Mouse (Mus musculus) urinary bladder, postnatal 14 days (tissue): ENCODE results near the gene Sash1.

ENCODE experiments used
- DNase-seq: peaks from one replicate; pipeline ENCODE4 v3.0.0; 2021; ENCODE audit warnings: low spot score

The Sash1 gene

GRCm38 (mm10) chr10:8851625-8852024, 34.2 kb downstream of the Sash1 start:
- DNase-seq = no peak

- no peak for DNase-seq
These were observed 37.9 kb downstream of the Sash1 start for GRCm38 (mm10) chr10:8847974-8848373.

- DNase-seq = no peak
These were observed 39.6 kb downstream of the Sash1 start for GRCm38 (mm10) chr10:8846258-8846657.

GRCm38 (mm10) chr10:8845230-8845770, 40.6 kb downstream of the Sash1 start:
- DNase-seq = no peak

GRCm38 (mm10) chr10:8839956-8840355, 45.9 kb downstream of the Sash1 start:
- no peak for DNase-seq

GRCm38 (mm10) chr10:8833816-8834464, 51.9 kb downstream of the Sash1 start:
- peak; percentile 20 for DNase-seq

GRCm38 (mm10) chr10:8826303-8826702, 59.6 kb downstream of the Sash1 start:
- no peak for DNase-seq

- no peak for DNase-seq
These were observed 60.0 kb downstream of the Sash1 start for GRCm38 (mm10) chr10:8825874-8826273.

- no peak for DNase-seq
These were observed 67.8 kb downstream of the Sash1 start for GRCm38 (mm10) chr10:8818066-8818465.

GRCm38 (mm10) chr10:8813984-8814578, 71.8 kb downstream of the Sash1 start:
- DNase-seq = no peak

- DNase-seq = no peak
These were observed 72.6 kb downstream of the Sash1 start for GRCm38 (mm10) chr10:8813259-8813658.

GRCm38 (mm10) chr10:8812807-8813206, 73.1 kb downstream of the Sash1 start:
- DNase-seq = no peak

- no peak for DNase-seq
These were observed 74.4 kb downstream of the Sash1 start for GRCm38 (mm10) chr10:8811261-8812039.

- no peak for DNase-seq
These were observed 75.4 kb downstream of the Sash1 start for GRCm38 (mm10) chr10:8810496-8810895.

- no peak for DNase-seq
These were observed 77.5 kb downstream of the Sash1 start for GRCm38 (mm10) chr10:8808383-8808782.

GRCm38 (mm10) chr10:8807581-8807980, 78.3 kb downstream of the Sash1 start:
- DNase-seq = peak; percentile 16

GRCm38 (mm10) chr10:8805402-8805801, 80.5 kb downstream of the Sash1 start:
- no peak for DNase-seq

- no peak for DNase-seq
These were observed 81.6 kb downstream of the Sash1 start for GRCm38 (mm10) chr10:8804292-8804691.

- DNase-seq = no peak
These were observed 84.0 kb downstream of the Sash1 start for GRCm38 (mm10) chr10:8801719-8802347.

GRCm38 (mm10) chr10:8801139-8801613, 84.7 kb downstream of the Sash1 start:
- no peak for DNase-seq

- DNase-seq = peak; percentile 43
These were observed 88.0 kb downstream of the Sash1 start for GRCm38 (mm10) chr10:8797826-8798225.

GRCm38 (mm10) chr10:8795336-8795735, 90.5 kb downstream of the Sash1 start:
- peak; percentile 82 for DNase-seq
